Mouse (Mus musculus): ENCODE data around the gene Kcnj15. TPM values are rescaled to one million over a fixed set of nuclear protein-coding genes. Genes with fewer than 3 reads are reported as not detected.

Kcnj15 gene
- polyA plus RNA-seq, 1 experiment from 2014 or later, result 3.1 TPM

GRCm38 (mm10) chr16:95261807-95262206 lies 4.4 kb downstream of the Kcnj15 start:
- WGBS, result 72% methylated on average over 4 of the region's 4 CpGs
- H3K4me2 ChIP-seq (ENCODE audit: low read depth, low read length), result no peak overlapping the region
- ATAC-seq (replicated peaks; ENCODE audit: extremely low read depth, insufficient read depth, low FRiP score), result no peak

GRCm38 (mm10) chr16:95262706-95263363 lies 5.5 kb downstream of the Kcnj15 start:
- Histone ChIP-seq H3K9ac (ENCODE audit: low read length) (no peak overlapping the region), H3K9me3 (replicated peaks; ENCODE audit: control insufficient read depth, low read length) (no peaks in the 10 kb centered on the region), H3K4me1 (ENCODE audit: control insufficient read depth, insufficient read depth, low read length) (peaks cover 2% of the 10 kb centered on the region; the same call in 1 of the 2 replicates), H3K36me3 (ENCODE audit: control insufficient read depth, insufficient read depth) (no peaks in the 10 kb centered on the region), H3K27me3 (ENCODE audit: control insufficient read depth, insufficient read depth, low read length) (peaks cover 4% of the 10 kb centered on the region; the same call in 1 of the 2 replicates), H3K4me3 (ENCODE audit: low read length) (no peak overlapping the region), H3K4me2 (ENCODE audit: low read depth, low read length) (no peak overlapping the region; the same call in 1 of the 2 replicates), H3K27ac (ENCODE audit: low read length) (peak overlapping the region; percentile 53; the same call in 1 of the 2 replicates)
- 70% methylated on average over 15 of the region's 15 CpGs for WGBS
- ATAC-seq (replicated peaks; ENCODE audit: extremely low read depth, insufficient read depth, low FRiP score), result no peak

More at GRCm38 (mm10) chr16:95261807-95262206, 4.4 kb downstream of the Kcnj15 start:
- peak overlapping the region; percentile 53; the same call in 1 of the 2 replicates for H3K27ac ChIP-seq (ENCODE audit: low read length)
- peaks cover 2% of the 10 kb centered on the region; the same call in 1 of the 2 replicates for H3K4me1 ChIP-seq (ENCODE audit: control insufficient read depth, insufficient read depth, low read length)
- no peak overlapping the region for H3K9ac ChIP-seq (ENCODE audit: low read length)
- no peak overlapping the region for H3K4me3 ChIP-seq (ENCODE audit: low read length)
- no peaks in the 10 kb centered on the region for H3K9me3 ChIP-seq (replicated peaks; ENCODE audit: control insufficient read depth, low read length)
- H3K27me3 ChIP-seq (ENCODE audit: control insufficient read depth, insufficient read depth, low read length), result peaks cover 4% of the 10 kb centered on the region; the same call in 1 of the 2 replicates
- H3K36me3 ChIP-seq (ENCODE audit: control insufficient read depth, insufficient read depth), result no peaks in the 10 kb centered on the region

GRCm38 (mm10) chr16:95264324-95264723 lies 7.0 kb downstream of the Kcnj15 start:
- no peak for ATAC-seq (replicated peaks; ENCODE audit: extremely low read depth, insufficient read depth, low FRiP score)
- Histone ChIP-seq H3K27ac (ENCODE audit: low read length) (no peak overlapping the region), H3K27me3 (ENCODE audit: control insufficient read depth, insufficient read depth, low read length) (no peaks in the 10 kb centered on the region), H3K9ac (ENCODE audit: low read length) (no peak overlapping the region), H3K4me1 (ENCODE audit: control insufficient read depth, insufficient read depth, low read length) (peaks cover 2% of the 10 kb centered on the region; the same call in 1 of the 2 replicates), H3K36me3 (ENCODE audit: control insufficient read depth, insufficient read depth) (no peaks in the 10 kb centered on the region), H3K4me3 (ENCODE audit: low read length) (no peak overlapping the region), H3K4me2 (ENCODE audit: low read depth, low read length) (no peak overlapping the region), H3K9me3 (replicated peaks; ENCODE audit: control insufficient read depth, low read length) (no peaks in the 10 kb centered on the region)
- WGBS, result 49% methylated on average over 5 of the region's 5 CpGs

GRCm38 (mm10) chr16:95267481-95268183 lies 10.3 kb downstream of the Kcnj15 start:
- Histone ChIP-seq H3K4me3 (ENCODE audit: low read length) (no peak overlapping the region), H3K4me1 (ENCODE audit: control insufficient read depth, insufficient read depth, low read length) (peaks cover 2% of the 10 kb centered on the region; the same call in 1 of the 2 replicates), H3K9me3 (replicated peaks; ENCODE audit: control insufficient read depth, low read length) (no peaks in the 10 kb centered on the region), H3K4me2 (ENCODE audit: low read depth, low read length) (no peak overlapping the region), H3K36me3 (ENCODE audit: control insufficient read depth, insufficient read depth) (no peaks in the 10 kb centered on the region), H3K27ac (ENCODE audit: low read length) (no peak overlapping the region), H3K9ac (ENCODE audit: low read length) (no peak overlapping the region), H3K27me3 (ENCODE audit: control insufficient read depth, insufficient read depth, low read length) (no peaks in the 10 kb centered on the region)
- ATAC-seq (replicated peaks; ENCODE audit: extremely low read depth, insufficient read depth, low FRiP score), result no peak
- 45% methylated on average over 11 of the region's 11 CpGs for WGBS

- H3K4me2 ChIP-seq (ENCODE audit: low read depth, low read length), result no peak overlapping the region
- no peaks in the 10 kb centered on the region for H3K4me1 ChIP-seq (ENCODE audit: control insufficient read depth, insufficient read depth, low read length)
- H3K27me3 ChIP-seq (ENCODE audit: control insufficient read depth, insufficient read depth, low read length), result no peaks in the 10 kb centered on the region
- no peak overlapping the region for H3K27ac ChIP-seq (ENCODE audit: low read length)
- no peaks in the 10 kb centered on the region for H3K36me3 ChIP-seq (ENCODE audit: control insufficient read depth, insufficient read depth)
- H3K9ac ChIP-seq (ENCODE audit: low read length), result no peak overlapping the region
- WGBS, result 64% methylated on average over 6 of the region's 6 CpGs
- H3K9me3 ChIP-seq (replicated peaks; ENCODE audit: control insufficient read depth, low read length), result no peaks in the 10 kb centered on the region
- ATAC-seq (replicated peaks; ENCODE audit: extremely low read depth, insufficient read depth, low FRiP score), result no peak
- H3K4me3 ChIP-seq (ENCODE audit: low read length), result no peak overlapping the region
Measured at GRCm38 (mm10) chr16:95269610-95270009, 12.3 kb downstream of the Kcnj15 start.

GRCm38 (mm10) chr16:95273101-95273500 lies 15.7 kb downstream of the Kcnj15 start:
- no peaks in the 10 kb centered on the region for H3K27me3 ChIP-seq (ENCODE audit: control insufficient read depth, insufficient read depth, low read length)
- ATAC-seq (replicated peaks; ENCODE audit: extremely low read depth, insufficient read depth, low FRiP score), result no peak
- no peak overlapping the region for H3K4me3 ChIP-seq (ENCODE audit: low read length)
- H3K4me2 ChIP-seq (ENCODE audit: low read depth, low read length), result no peak overlapping the region
- no peaks in the 10 kb centered on the region for H3K9me3 ChIP-seq (replicated peaks; ENCODE audit: control insufficient read depth, low read length)
- no peak overlapping the region for H3K9ac ChIP-seq (ENCODE audit: low read length)
- WGBS, result 63% methylated on average over 2 of the region's 2 CpGs
- H3K27ac ChIP-seq (ENCODE audit: low read length), result no peak overlapping the region
- H3K4me1 ChIP-seq (ENCODE audit: control insufficient read depth, insufficient read depth, low read length), result no peaks in the 10 kb centered on the region
- no peaks in the 10 kb centered on the region for H3K36me3 ChIP-seq (ENCODE audit: control insufficient read depth, insufficient read depth)

- no peak overlapping the region for H3K9ac ChIP-seq (ENCODE audit: low read length)
- WGBS, result 65% methylated on average over 10 of the region's 10 CpGs
- no peaks in the 10 kb centered on the region for H3K9me3 ChIP-seq (replicated peaks; ENCODE audit: control insufficient read depth, low read length)
- H3K4me3 ChIP-seq (ENCODE audit: low read length), result no peak overlapping the region
- H3K36me3 ChIP-seq (ENCODE audit: control insufficient read depth, insufficient read depth), result no peaks in the 10 kb centered on the region
- no peaks in the 10 kb centered on the region for H3K27me3 ChIP-seq (ENCODE audit: control insufficient read depth, insufficient read depth, low read length)
- no peak overlapping the region for H3K4me2 ChIP-seq (ENCODE audit: low read depth, low read length)
- H3K4me1 ChIP-seq (ENCODE audit: control insufficient read depth, insufficient read depth, low read length), result no peaks in the 10 kb centered on the region
- ATAC-seq (replicated peaks; ENCODE audit: extremely low read depth, insufficient read depth, low FRiP score), result no peak
- H3K27ac ChIP-seq (ENCODE audit: low read length), result no peak overlapping the region
Measured at GRCm38 (mm10) chr16:95275713-95276502, 18.6 kb downstream of the Kcnj15 start.

- H3K27me3 ChIP-seq (ENCODE audit: control insufficient read depth, insufficient read depth, low read length), result no peaks in the 10 kb centered on the region
- ATAC-seq (replicated peaks; ENCODE audit: extremely low read depth, insufficient read depth, low FRiP score), result peak; percentile 67
- H3K9me3 ChIP-seq (replicated peaks; ENCODE audit: control insufficient read depth, low read length), result no peaks in the 10 kb centered on the region
- no peaks in the 10 kb centered on the region for H3K36me3 ChIP-seq (ENCODE audit: control insufficient read depth, insufficient read depth)
- peak overlapping the region; percentile 60 for H3K27ac ChIP-seq (ENCODE audit: low read length)
- H3K4me3 ChIP-seq (ENCODE audit: low read length), result no peak overlapping the region
- H3K9ac ChIP-seq (ENCODE audit: low read length), result no peak overlapping the region
- no peak overlapping the region for H3K4me2 ChIP-seq (ENCODE audit: low read depth, low read length)
- WGBS, result 35% methylated on average over 3 of the region's 3 CpGs
- H3K4me1 ChIP-seq (ENCODE audit: control insufficient read depth, insufficient read depth, low read length), result no peaks in the 10 kb centered on the region
Measured at GRCm38 (mm10) chr16:95279015-95279414, 21.7 kb downstream of the Kcnj15 start.

All from heart, embryonic 16.5 days (tissue).